18 mouse cellular contexts compared by ENCODE assay signal in the genomic region with DNA sequence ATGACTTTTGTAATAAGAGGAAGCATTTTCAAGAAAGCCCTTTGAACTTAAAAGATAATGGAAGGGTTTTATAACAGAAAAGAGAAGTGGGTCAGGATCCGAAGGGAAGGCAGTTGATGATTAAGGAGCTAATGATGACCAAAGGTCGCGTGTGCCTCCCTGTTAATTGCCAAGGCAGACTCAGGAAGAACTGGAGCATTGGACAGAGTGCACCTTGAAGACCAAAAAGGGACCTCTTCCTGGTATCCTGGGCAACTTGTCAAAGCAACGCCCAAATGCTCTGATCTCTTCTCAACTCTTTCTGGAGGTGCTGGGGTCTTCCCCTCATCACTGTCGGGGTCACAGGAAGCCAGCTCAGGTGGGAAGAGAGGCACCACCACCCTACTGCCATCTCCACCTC. TPM values are rescaled to one million over a fixed set of nuclear protein-coding genes. Genes with fewer than 3 reads are reported as not detected.
"Had no signal": no experiment of that assay in that cellular context is flagged by ENCODE, and none has a peak within 500 bp of the region (broad histone marks: within the 10 kb centered on the region; RNA-seq: fewer than 3 reads in every experiment).

No protein-coding gene starts in this region.

- H3K9ac ChIP-seq: limb, embryonic 15.5 days; liver, embryonic 12.5 days; lung, embryonic 14.5 days; neural tube, embryonic 15.5 days had no signal

- H3K4me1 ChIP-seq: limb, embryonic 15.5 days; liver, embryonic 12.5 days had no signal

- H3K27ac ChIP-seq: kidney, postnatal 0 days; left cerebral cortex, adult 2 months; limb, embryonic 15.5 days; liver, embryonic 12.5 days; midbrain, embryonic 10.5 days; neural tube, embryonic 15.5 days; stomach, postnatal 0 days had no signal

- H3K27me3 ChIP-seq: limb, embryonic 15.5 days had no signal

- H3K4me2 ChIP-seq: limb, embryonic 15.5 days; liver, embryonic 12.5 days; lung, embryonic 14.5 days; neural tube, embryonic 15.5 days had no signal

- DNase-seq: lung, embryonic 14.5 days; lung, postnatal 10 days; lung, postnatal 4 days; midbrain, embryonic 14.5 days; right cerebral cortex, adult 18-20 months; right cerebral cortex, postnatal 25 days; thymus, postnatal 4 days had no signal

- H3K4me3 ChIP-seq: left cerebral cortex, adult 2 months; limb, embryonic 15.5 days; liver, embryonic 12.5 days; midbrain, embryonic 10.5 days; myocyte; neural tube, embryonic 15.5 days had no signal

- H3K36me3 ChIP-seq: limb, embryonic 15.5 days; liver, embryonic 12.5 days; midbrain, embryonic 10.5 days; neural tube, embryonic 15.5 days had no signal

- H3K9me3 ChIP-seq: limb, embryonic 15.5 days; liver, embryonic 12.5 days; midbrain, embryonic 10.5 days; neural tube, embryonic 15.5 days had no signal

- ATAC-seq: liver, embryonic 12.5 days had no signal

RNA-seq across cellular contexts. Expression of a gene that starts 49.9 kb away (rescaled TPM):
- total RNA-seq: megakaryocyte, adult 5-6 weeks had no signal
- polyA plus RNA-seq: kidney, postnatal 0 days; limb, embryonic 11.5 days; limb, embryonic 15.5 days; liver, embryonic 12.5 days; liver, embryonic 16.5 days; lung, embryonic 14.5 days; myocyte; stomach, postnatal 0 days had no signal
